Mouse (Mus musculus): Measurements from ENCODE around the gene Alox8. TPM values are rescaled to one million over a fixed set of nuclear protein-coding genes. Genes with fewer than 3 reads are reported as not detected.

Gene Alox8
- total RNA-seq, 2 experiments from 2014 or later = 5.8 to 7.2 TPM

DNA sequence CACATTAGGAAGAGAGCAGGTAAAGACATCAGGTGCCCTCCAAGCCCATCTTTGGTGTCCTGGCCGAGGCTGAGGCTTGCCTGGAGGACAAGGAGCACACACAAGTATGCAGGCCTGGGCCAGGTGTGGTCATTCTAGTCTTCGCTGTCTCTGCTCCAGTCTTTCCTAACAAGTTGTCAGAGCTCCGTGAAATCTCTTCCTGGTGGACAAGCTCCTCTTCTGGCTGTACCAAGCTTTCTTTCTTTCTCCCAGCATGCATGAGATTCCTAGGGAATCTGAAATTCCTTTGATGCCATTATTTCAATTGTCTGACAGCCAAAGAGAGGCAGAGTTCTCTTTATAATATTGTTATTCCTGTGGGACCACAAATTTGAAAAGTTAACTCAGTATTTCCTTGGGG is 18.1 kb downstream of the Alox8 start:
- no peak for DNase-seq

DNA sequence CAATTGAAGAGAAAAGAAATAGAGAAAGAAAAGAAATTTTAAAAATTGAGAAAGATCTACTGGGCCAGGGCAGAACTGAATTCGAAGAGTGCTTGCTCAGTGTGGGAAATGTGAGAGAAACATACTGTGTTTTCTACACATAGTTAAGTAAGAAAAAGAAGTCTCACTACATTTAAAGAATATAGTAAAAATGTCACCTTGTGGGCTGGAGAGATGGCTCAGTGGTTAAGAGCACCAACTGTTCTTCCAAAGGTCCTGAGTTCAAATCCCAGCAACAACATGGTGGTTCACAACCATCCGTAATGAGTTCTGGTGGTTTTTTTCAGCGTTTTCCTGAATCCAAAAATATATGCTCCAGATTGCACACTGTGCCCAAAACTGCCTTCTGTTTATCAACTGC is 19.1 kb downstream of the Alox8 start:
- no peak for DNase-seq

- DNase-seq = no peak
These were observed 22.9 kb downstream of the Alox8 start for GRCm38 (mm10) chr11:69174722-69175121.

DNA sequence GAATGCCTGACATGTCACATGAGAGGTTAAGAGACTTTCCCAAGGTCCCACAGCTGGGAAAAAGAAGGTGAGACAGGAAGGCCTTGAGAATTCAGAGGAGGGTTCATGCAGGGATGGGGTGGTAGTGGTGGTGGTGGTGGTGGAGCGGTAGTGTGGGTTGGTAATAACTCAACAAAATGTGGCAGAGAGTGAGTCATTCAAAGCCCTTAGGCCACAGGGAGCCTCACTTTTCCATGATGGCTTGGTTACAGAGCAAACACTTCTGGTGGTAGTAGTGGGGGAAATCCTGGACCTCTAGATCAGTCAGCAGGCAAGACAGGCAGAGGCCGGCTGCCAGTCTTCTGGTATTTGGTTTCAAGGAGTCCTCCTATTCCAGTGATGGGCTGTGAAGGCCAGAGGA is 25.0 kb downstream of the Alox8 start:
- no peak for DNase-seq

GRCm38 (mm10) chr11:69171626-69172025 is 26.0 kb downstream of the Alox8 start:
- peak; percentile 50 to 55 for DNase-seq

DNA sequence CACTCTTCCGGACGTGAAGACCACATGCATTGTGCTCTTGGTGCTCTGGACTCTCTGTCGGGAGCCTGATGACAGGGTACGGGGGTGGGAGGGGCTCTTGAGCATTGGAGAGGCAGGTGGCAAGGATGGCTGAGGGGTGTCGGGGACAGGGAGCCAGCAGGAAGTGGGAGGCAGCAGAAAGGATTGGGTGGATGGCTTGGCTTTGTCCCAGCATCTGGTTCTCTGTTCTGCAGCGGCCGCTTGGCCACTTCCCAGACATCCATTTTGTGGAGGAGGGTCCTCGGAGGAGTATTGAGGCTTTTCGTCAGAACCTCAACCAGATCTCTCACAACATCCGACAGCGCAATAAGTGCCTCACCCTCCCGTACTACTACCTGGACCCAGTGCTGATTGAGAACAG is 28.3 kb downstream of the Alox8 start:
- DNase-seq = peak in 1 of 2 experiments; percentile 29

DNA sequence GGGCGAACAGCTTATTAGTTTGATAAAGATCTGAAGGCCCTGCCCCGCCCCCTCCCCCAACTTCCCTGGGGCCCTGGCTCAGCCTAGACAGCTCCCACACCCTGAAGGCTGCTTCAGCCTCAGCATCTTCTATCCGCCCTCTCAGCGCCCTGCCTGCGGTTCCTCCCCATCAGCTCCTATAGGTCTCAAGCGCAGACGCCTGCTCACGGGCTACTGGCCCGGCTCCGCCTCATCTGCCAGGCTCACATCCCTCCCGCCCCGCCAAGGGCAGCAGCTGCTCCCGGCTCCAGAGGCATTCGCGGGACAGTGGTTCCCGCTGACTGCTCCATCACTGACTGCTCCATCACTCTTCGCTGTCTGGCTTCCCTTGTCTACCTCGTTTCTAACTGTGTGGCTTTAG is 40.8 kb downstream of the Alox8 start, which contains the start of gene Alox12b:
TSS of gene Alox12b (plus strand) at position 190 of the 400 bp plus-strand sequence.
- DNase-seq = no peak

DNA sequence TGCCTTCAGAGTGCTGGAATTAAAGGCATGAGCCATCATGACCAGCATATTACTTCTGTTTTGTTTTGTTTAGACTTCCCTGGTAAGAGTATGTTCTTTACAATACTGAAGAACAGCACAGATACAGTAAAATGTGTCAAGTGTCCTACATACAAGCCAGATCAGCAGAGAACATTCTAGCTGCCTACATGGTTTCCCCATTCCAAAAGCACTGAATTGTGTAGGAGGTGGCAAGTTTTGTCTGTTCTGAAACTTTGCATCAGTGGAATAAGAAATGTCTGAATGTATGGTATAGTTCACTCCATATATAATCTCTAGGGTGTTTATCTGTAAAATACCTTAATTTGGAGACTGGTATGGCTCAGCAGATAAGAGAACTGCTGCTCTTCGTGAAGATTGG is 42.3 kb downstream of the Alox8 start:
- no peak for DNase-seq

DNA sequence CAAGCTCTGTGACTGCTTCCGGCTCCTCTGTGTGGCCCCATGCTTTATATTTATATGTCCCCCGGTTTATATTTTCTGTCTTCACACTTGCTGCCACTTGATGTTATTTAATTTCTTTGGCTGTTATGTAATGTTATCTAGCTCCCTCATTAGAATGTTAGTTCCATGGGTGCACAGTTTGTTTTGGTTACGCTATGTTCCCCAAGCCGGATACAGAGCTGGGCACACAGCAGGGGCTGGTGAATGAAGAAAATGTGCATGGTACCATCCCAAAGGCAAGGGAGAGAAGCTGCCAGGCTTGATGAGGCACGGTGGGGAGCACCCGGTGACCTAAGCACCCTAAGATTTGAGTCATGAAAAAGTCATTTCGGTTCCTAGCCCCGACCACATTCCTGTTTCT is 43.8 kb downstream of the Alox8 start:
- DNase-seq = peak; percentile 43 to 51

GRCm38 (mm10) chr11:69151004-69151403 is 46.6 kb downstream of the Alox8 start:
- no peak for DNase-seq

- DNase-seq = peak; percentile 54 to 67
These were observed 47.2 kb downstream of the Alox8 start for GRCm38 (mm10) chr11:69150444-69150843.

DNA sequence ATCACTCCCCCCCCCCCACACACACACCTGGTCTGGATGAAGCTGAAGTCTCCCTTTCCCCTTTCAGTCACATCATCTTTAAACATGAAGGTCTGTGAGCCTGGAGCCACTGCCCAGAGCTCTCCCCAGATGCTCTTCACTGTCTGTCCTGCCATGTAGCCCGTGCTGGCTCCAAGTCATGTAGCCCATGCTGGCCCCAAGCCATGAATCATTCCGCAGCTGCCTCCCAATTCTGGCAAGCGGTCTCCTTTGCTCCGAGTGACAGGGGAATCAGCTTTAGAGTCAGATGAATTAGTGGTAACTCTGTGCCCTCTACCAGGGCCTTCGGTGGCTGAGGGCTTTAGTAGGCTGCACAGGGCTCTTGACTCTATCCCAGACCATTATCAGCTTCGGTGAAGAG is 47.9 kb downstream of the Alox8 start:
- no peak for DNase-seq

GRCm38 (mm10) chr11:69148451-69148960 is 49.1 kb downstream of the Alox8 start:
- DNase-seq = no peak

DNA sequence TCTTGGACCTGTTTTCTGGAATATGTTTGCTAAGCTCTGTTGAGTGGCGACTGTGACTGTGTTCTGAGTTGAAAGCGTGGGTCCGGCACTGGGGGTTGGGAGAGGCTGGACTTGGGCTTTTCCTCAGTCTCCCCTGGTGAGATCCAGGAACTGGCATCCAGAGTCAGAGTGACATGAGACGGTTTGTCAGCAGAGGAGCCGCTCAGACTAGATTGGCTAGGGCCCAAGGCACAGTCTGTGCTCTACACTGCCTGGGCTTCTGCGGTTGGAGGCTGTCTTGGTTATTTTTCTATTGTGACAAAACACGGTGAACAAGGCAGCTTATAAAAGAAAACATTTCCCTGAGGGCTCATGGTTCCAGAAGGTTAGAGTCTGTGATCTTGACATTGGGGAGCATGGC is 50.1 kb downstream of the Alox8 start:
- DNase-seq = peak in 1 of 2 experiments; percentile 46

DNA sequence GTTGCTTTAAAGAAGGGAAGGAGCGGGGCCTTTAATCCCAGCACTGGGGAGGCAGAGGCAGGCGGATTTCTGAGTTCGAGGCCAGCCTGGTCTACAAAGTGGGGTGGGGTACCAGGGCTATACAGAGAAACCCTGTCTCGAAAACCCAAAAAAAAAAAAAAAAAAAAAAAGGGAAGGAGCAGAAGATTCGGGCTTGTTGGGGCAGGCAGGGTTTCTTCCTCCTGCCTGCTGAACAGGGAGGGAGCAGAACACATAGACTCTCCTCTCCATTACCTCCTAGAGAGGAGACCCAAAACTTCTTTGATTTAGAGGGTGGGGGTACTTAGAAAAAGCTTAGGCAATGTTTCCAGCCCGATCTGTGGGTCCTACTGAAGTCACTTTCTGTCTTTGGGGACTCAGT is 62.3 kb downstream of the Alox8 start:
- no peak for DNase-seq

GRCm38 (mm10) chr11:69134622-69134968 is 63.0 kb downstream of the Alox8 start:
- DNase-seq = no peak

Other genes starting within 250 kb of the Alox8 start
- 10 to 100 TPM in 1 of 2 experiments, 1 to 10 TPM in 1; 7.4 to 10.5 TPM for gene Arhgef15, start 240.4 kb downstream of the Alox8 start, total RNA-seq (2021)
- 1 to 10 TPM; 5.3 to 5.6 TPM for gene Slc25a35, start 229.7 kb downstream of the Alox8 start, total RNA-seq (2021)
- 10 to 100 TPM; 17.6 to 19.7 TPM for gene Rangrf, start 222.7 kb downstream of the Alox8 start, total RNA-seq (2021)
- gene Pfas, start 189.4 kb downstream of the Alox8 start, total RNA-seq (2021) = 10 to 100 TPM; 22.8 to 28.9 TPM
- gene Ctc1, start 181.9 kb downstream of the Alox8 start, total RNA-seq (2021) = 10 to 100 TPM; 31.8 to 32.3 TPM
- 1 to 10 TPM; 1.0 to 1.1 TPM for gene Aurkb, start 152.2 kb downstream of the Alox8 start, total RNA-seq (2021)
- 10 to 100 TPM; 27.8 to 30.4 TPM for gene Borcs6, start 138.1 kb downstream of the Alox8 start, total RNA-seq (2021)
- gene Tmem107, start 127.0 kb downstream of the Alox8 start, total RNA-seq (2021) = 10 to 100 TPM; 20.8 to 24.0 TPM
- gene Vamp2, start 109.4 kb downstream of the Alox8 start, total RNA-seq (2021) = 100 to 1,000 TPM; 962 to 984 TPM
- 10 to 100 TPM; 78.2 to 92.8 TPM for gene Per1, start 102.6 kb downstream of the Alox8 start, total RNA-seq (2021)
- 1 to 10 TPM in 1 of 2 experiments, under 1 TPM in 1; 0.68 to 1.1 TPM for gene Hes7, start 77.4 kb downstream of the Alox8 start, total RNA-seq (2021)
- 1 to 10 TPM in 1 of 2 experiments, under 1 TPM in 1; 0.96 to 1.2 TPM for gene 9130213A22Rik, start 75.3 kb downstream of the Alox8 start, total RNA-seq (2021)
- gene Aloxe3, start 71.9 kb downstream of the Alox8 start, total RNA-seq (2021) = 1 to 10 TPM; 6.6 to 6.9 TPM
- 1 to 10 TPM; 5.8 to 7.4 TPM for gene Alox12b, start 40.9 kb downstream of the Alox8 start, total RNA-seq (2021)
- 1 to 10 TPM; 1.9 TPM for gene Gucy2e, start 39.2 kb upstream of the Alox8 start, total RNA-seq (2021)
- 10 to 100 TPM; 15.1 to 15.2 TPM for gene Cntrob, start 125.9 kb upstream of the Alox8 start, total RNA-seq (2021)
- 10 to 100 TPM; 66.5 to 66.6 TPM for gene Trappc1, start 126.1 kb upstream of the Alox8 start, total RNA-seq (2021)
- 10 to 100 TPM; 21.4 to 21.8 TPM for gene Kcnab3, start 128.4 kb upstream of the Alox8 start, total RNA-seq (2021)
- gene Rnf227, start 142.6 kb upstream of the Alox8 start, total RNA-seq (2021) = 100 to 1,000 TPM; 111 to 119 TPM
- 100 to 1,000 TPM; 537 to 553 TPM for gene Chd3, start 171.6 kb upstream of the Alox8 start, total RNA-seq (2021)
- 100 to 1,000 TPM; 117 to 118 TPM for gene Naa38, start 197.6 kb upstream of the Alox8 start, total RNA-seq (2021)
- 10 to 100 TPM; 44.6 to 48.6 TPM for gene Cyb5d1, start 197.8 kb upstream of the Alox8 start, total RNA-seq (2021)
- 1 to 10 TPM; 1.8 to 2.6 TPM for gene Tmem88, start 200.4 kb upstream of the Alox8 start, total RNA-seq (2021)
- gene Kdm6b, start 215.8 kb upstream of the Alox8 start, total RNA-seq (2021) = 10 to 100 TPM; 32.0 to 41.6 TPM